Mouse (Mus musculus) embryonic facial prominence, embryonic 14.5 days (tissue): Measurements from ENCODE around the gene Dync1i1. TPM values are rescaled to one million over a fixed set of nuclear protein-coding genes. Genes with fewer than 3 reads are reported as not detected.

ENCODE experiments used
- ATAC-seq: fragments of 200-750 bp; cut with Nextera tagmentation; 2 replicates; pipeline ENCODE4 v1.8.0; 2017; ENCODE audit warnings: low read depth, moderate number of reproducible peaks, moderate TSS enrichment
- DNase-seq: peaks from one replicate; pipeline ENCODE4 v3.0.0-alpha.2; 2015; ENCODE audit warnings: low spot score
- H3K27ac ChIP-seq: fragments of 300-500 bp; sonication (generic); replicated peaks from 2 replicates; pipeline ENCODE4 v1.5.1; 2014; ENCODE audit warnings: low read depth, mild to moderate bottlenecking, low read length, moderate library complexity
- H3K27me3 ChIP-seq: fragments of 300-500 bp; sonication (generic); replicated peaks from 2 replicates; pipeline ENCODE4 v1.6.1; 2014; ENCODE audit warnings: low read length; ENCODE audit not compliant: control insufficient read depth, insufficient read depth
- H3K36me3 ChIP-seq: fragments of 300-500 bp; sonication (generic); 2 replicates; pipeline ENCODE4 v1.6.1; 2014; ENCODE audit warnings: low read length, mixed read lengths; ENCODE audit not compliant: control insufficient read depth, insufficient read depth
- H3K4me1 ChIP-seq: fragments of 300-500 bp; sonication (generic); 2 replicates; pipeline ENCODE4 v1.6.1; 2014; ENCODE audit warnings: antibody characterized with exemption, low read length; ENCODE audit not compliant: control insufficient read depth, insufficient read depth
- H3K4me2 ChIP-seq: fragments of 300-500 bp; sonication (generic); 2 replicates; pipeline ENCODE4 v1.6.1; 2014; ENCODE audit warnings: low read depth, mild to moderate bottlenecking, low read length, moderate library complexity, mixed read lengths
- H3K4me3 ChIP-seq: fragments of 300-500 bp; sonication (generic); 2 replicates; pipeline ENCODE4 v1.5.1; 2014; ENCODE audit warnings: low read depth, mild to moderate bottlenecking, low read length
- H3K9ac ChIP-seq: fragments of 300-500 bp; sonication (generic); 2 replicates; pipeline ENCODE4 v1.6.1; 2014; ENCODE audit warnings: low read depth, mild to moderate bottlenecking, low read length, moderate library complexity, mixed read lengths
- H3K9me3 ChIP-seq: fragments of 300-500 bp; sonication (generic); 2 replicates; pipeline ENCODE4 v1.6.1; 2016; ENCODE audit warnings: low read length; ENCODE audit not compliant: control insufficient read depth
- WGBS: fragments of 180-500 bp; shearing (Covaris S2); extraction: QIAGEN DNeasy Blood & Tissue Kit; methylation state at CpG from one replicate; pipeline ENCODE4 v1.1.7; 2014; 5-methylcytosine and 5-hydroxymethylcytosine counted together
- polyA plus RNA-seq: library from polyadenylated mRNA; unstranded; fragments of >200 nt; fragmentation: Nextera tagmentation; extraction: Ambion mirVana; gene quantifications from 2 replicates; pipeline ENCODE4 v1.2.1, GENCODE M21; 2014

The Dync1i1 gene
- polyA plus RNA-seq, 1 experiment from 2014 or later: 14.3 TPM

- Histone ChIP-seq H3K4me2 (no peak overlapping the region), H3K4me1 (peaks cover 8% of the 10 kb centered on the region; the same call in 1 of the 2 replicates), H3K27me3 (no peaks in the 10 kb centered on the region), H3K9me3 (peaks cover 2% of the 10 kb centered on the region; the same call in 1 of the 2 replicates), H3K4me3 (no peak overlapping the region), H3K36me3 (no peaks in the 10 kb centered on the region), H3K9ac (no peak overlapping the region), H3K27ac (no peak overlapping the region)
- DNase-seq: peak; percentile 87
- peak; percentile 42; the same call in 1 of the 2 replicates for ATAC-seq
- 48% methylated on average over 16 of the region's 16 CpGs for WGBS
Observed at GRCm38 (mm10) chr6:5752128-5752527, 26.7 kb downstream of the Dync1i1 start.

- ATAC-seq (peak; percentile 37; the same call in 1 of the 2 replicates), DNase-seq (peak; percentile 51)
- 60% methylated on average over 5 of the region's 5 CpGs for WGBS
- no peak overlapping the region for H3K4me3 ChIP-seq
- no peaks in the 10 kb centered on the region for H3K9me3 ChIP-seq
- no peak overlapping the region for H3K9ac ChIP-seq
- no peaks in the 10 kb centered on the region for H3K36me3 ChIP-seq
- no peak overlapping the region for H3K4me2 ChIP-seq
- H3K4me1 ChIP-seq: peaks cover 8% of the 10 kb centered on the region; the same call in 1 of the 2 replicates
- no peaks in the 10 kb centered on the region for H3K27me3 ChIP-seq
- H3K27ac ChIP-seq: no peak overlapping the region
Observed at GRCm38 (mm10) chr6:5752617-5753016, 27.2 kb downstream of the Dync1i1 start.

DNA sequence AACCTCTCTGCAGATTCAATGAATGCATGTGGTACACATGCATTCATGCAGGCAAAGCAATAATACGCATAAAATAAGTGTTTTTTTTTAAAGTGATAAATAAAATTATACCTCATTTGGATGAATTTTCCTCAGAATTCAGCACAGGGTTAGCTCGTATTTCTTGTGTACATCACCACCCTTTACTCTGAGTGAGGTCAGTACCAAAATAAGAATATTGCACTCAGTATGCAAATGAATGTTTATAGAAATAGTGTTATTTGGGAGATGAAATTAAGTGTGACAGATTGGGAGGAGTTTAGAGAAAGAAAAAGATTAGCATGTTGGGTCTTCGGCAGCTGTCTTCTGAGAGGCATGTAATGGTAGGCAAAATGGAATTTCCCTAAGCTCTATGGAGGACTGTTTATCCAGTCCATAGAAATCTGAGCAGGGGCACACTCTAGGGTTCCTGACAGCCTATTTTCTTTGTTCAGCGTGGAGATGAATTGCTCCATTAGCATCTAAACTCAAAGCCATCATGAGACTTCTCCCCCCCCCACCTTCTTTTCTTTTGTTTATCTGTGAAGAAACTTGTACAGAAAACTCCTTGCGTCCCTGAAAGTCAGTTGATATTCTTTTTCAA, 31.2 kb downstream of the Dync1i1 start:
- peaks cover 3% of the 10 kb centered on the region; the same call in 1 of the 2 replicates for H3K4me1 ChIP-seq
- H3K27ac ChIP-seq: no peak overlapping the region
- no peaks in the 10 kb centered on the region for H3K9me3 ChIP-seq
- no peak overlapping the region for H3K4me3 ChIP-seq
- WGBS: 54% methylated on average over 5 of the region's 5 CpGs
- no peaks in the 10 kb centered on the region for H3K36me3 ChIP-seq
- peak; percentile 61 for DNase-seq
- no peak overlapping the region for H3K4me2 ChIP-seq
- ATAC-seq: no peak; the same call in 1 of the 2 replicates
- H3K9ac ChIP-seq: no peak overlapping the region
- H3K27me3 ChIP-seq: no peaks in the 10 kb centered on the region

DNA sequence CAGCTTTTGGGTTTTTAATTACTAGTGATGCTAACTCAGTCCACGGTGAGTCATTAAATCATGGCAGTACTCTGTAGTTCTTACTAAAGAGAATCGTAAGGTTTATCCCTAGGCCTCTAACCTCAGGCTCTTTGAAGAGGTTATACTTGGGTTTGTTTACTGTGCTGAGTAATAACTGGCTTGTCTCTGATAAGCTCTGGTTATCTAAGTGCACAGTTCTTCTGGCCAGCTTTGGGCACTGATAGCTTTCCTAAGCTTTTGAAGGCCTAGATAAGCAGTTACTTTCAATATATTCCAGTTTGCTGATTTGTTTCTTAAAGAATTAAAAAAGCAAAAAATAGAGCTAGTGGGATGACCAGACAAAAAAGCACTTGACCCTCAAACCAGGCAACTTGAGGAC, 37.5 kb downstream of the Dync1i1 start:
- no peak overlapping the region for H3K27ac ChIP-seq
- no peak overlapping the region for H3K4me3 ChIP-seq
- H3K4me1 ChIP-seq: no peaks in the 10 kb centered on the region
- WGBS: 77% methylated on average over 2 of the region's 2 CpGs
- H3K4me2 ChIP-seq: no peak overlapping the region
- H3K27me3 ChIP-seq: no peaks in the 10 kb centered on the region
- H3K36me3 ChIP-seq: no peaks in the 10 kb centered on the region
- H3K9ac ChIP-seq: no peak overlapping the region
- ATAC-seq: no peak
- no peaks in the 10 kb centered on the region for H3K9me3 ChIP-seq
- DNase-seq: no peak

GRCm38 (mm10) chr6:5768576-5768975, 43.1 kb downstream of the Dync1i1 start:
- no peaks in the 10 kb centered on the region for H3K27me3 ChIP-seq
- H3K4me2 ChIP-seq: no peak overlapping the region
- H3K4me3 ChIP-seq: no peak overlapping the region
- H3K9ac ChIP-seq: no peak overlapping the region
- ATAC-seq: no peak
- H3K4me1 ChIP-seq: no peaks in the 10 kb centered on the region
- WGBS: 62% methylated on average over 1 of the region's 1 CpGs
- no peak overlapping the region for H3K27ac ChIP-seq
- no peaks in the 10 kb centered on the region for H3K36me3 ChIP-seq
- no peak for DNase-seq
- no peaks in the 10 kb centered on the region for H3K9me3 ChIP-seq

GRCm38 (mm10) chr6:5770283-5770682, 44.8 kb downstream of the Dync1i1 start:
- Histone ChIP-seq H3K4me3 (no peak overlapping the region), H3K9me3 (no peaks in the 10 kb centered on the region), H3K36me3 (no peaks in the 10 kb centered on the region), H3K27ac (no peak overlapping the region), H3K4me2 (no peak overlapping the region), H3K4me1 (no peaks in the 10 kb centered on the region), H3K9ac (no peak overlapping the region), H3K27me3 (no peaks in the 10 kb centered on the region)
- ATAC-seq: no peak
- 96% methylated on average over 4 of the region's 4 CpGs for WGBS
- no peak for DNase-seq

GRCm38 (mm10) chr6:5775461-5775860, 50.0 kb downstream of the Dync1i1 start:
- WGBS: 58% methylated on average over 3 of the region's 3 CpGs
- no peaks in the 10 kb centered on the region for H3K4me1 ChIP-seq
- no peak overlapping the region for H3K4me3 ChIP-seq
- DNase-seq (no peak), ATAC-seq (no peak)
- H3K27ac ChIP-seq: no peak overlapping the region
- no peaks in the 10 kb centered on the region for H3K27me3 ChIP-seq
- H3K4me2 ChIP-seq: no peak overlapping the region
- no peak overlapping the region for H3K9ac ChIP-seq
- no peaks in the 10 kb centered on the region for H3K9me3 ChIP-seq
- H3K36me3 ChIP-seq: no peaks in the 10 kb centered on the region

GRCm38 (mm10) chr6:5781752-5782151, 56.3 kb downstream of the Dync1i1 start:
- Histone ChIP-seq H3K9me3 (no peaks in the 10 kb centered on the region), H3K4me3 (no peak overlapping the region)

GRCm38 (mm10) chr6:5783830-5784229, 58.4 kb downstream of the Dync1i1 start:
- Histone ChIP-seq H3K36me3 (no peaks in the 10 kb centered on the region), H3K4me3 (no peak overlapping the region), H3K27me3 (no peaks in the 10 kb centered on the region), H3K4me2 (no peak overlapping the region), H3K9me3 (no peaks in the 10 kb centered on the region), H3K4me1 (no peaks in the 10 kb centered on the region; the same call in 1 of the 2 replicates), H3K27ac (no peak overlapping the region), H3K9ac (no peak overlapping the region)
- WGBS: 63% methylated on average over 14 of the region's 14 CpGs
- ATAC-seq: 0 out of 2 replicates have a peak, but pooled peaks have one; percentile 18
- peak; percentile 68 for DNase-seq

More at GRCm38 (mm10) chr6:5781752-5782151, 56.3 kb downstream of the Dync1i1 start:
- DNase-seq: no peak
- 74% methylated on average over 6 of the region's 6 CpGs for WGBS
- no peaks in the 10 kb centered on the region for H3K36me3 ChIP-seq
- H3K4me1 ChIP-seq: no peaks in the 10 kb centered on the region; the same call in 1 of the 2 replicates
- H3K4me2 ChIP-seq: no peak overlapping the region
- no peaks in the 10 kb centered on the region for H3K27me3 ChIP-seq
- H3K9ac ChIP-seq: no peak overlapping the region
- H3K27ac ChIP-seq: no peak overlapping the region
- ATAC-seq: no peak
